8 mouse cellular contexts compared by ENCODE assay signal in genomic region chr11:93886411-93887079, GRCm38 (mm10). TPM values are rescaled to one million over a fixed set of nuclear protein-coding genes. Genes with fewer than 3 reads are reported as not detected.
DNase-seq lines count a peak whose midpoint lies in the region; ATAC-seq and TF ChIP-seq lines count a peak whose summit lies in the region.

No protein-coding gene starts in this region.

- under 1% methylated on average over 27 of the region's 34 CpGs for whole genome bisulfite sequencing in hindbrain, embryonic 14.5 days
- WGBS in liver, embryonic 11.5 days: under 1% methylated on average over 31 of the region's 34 CpGs

- H3K36me3 ChIP-seq in erythroblast, embryonic 14.5 days (ENCODE audit: control insufficient read depth): peaks cover 19% of the 10 kb centered on the region
- peaks cover 7% of the 10 kb centered on the region for H3K36me3 ChIP-seq in hindbrain, embryonic 14.5 days (replicated peaks; ENCODE audit: control insufficient read depth, insufficient read depth)
- H3K36me3 ChIP-seq in liver, embryonic 11.5 days (ENCODE audit: control insufficient read depth, insufficient read depth, low read length): peaks cover under 1% of the 10 kb centered on the region; the same call in 1 of the 2 replicates
- peaks cover 14% of the 10 kb centered on the region for H3K36me3 ChIP-seq in myocyte (ENCODE audit: control insufficient read depth, insufficient read depth)
- peaks cover 2% of the 10 kb centered on the region for H3K36me3 ChIP-seq in testis, adult 2 months (ENCODE audit: control insufficient read depth, insufficient read depth, low read length)

- H3K4me3 ChIP-seq in layer of hippocampus, adult 2 months: peak overlapping the region; percentile 91
- peak overlapping the region; percentile 95 for H3K4me3 ChIP-seq in erythroblast, embryonic 14.5 days (replicated peaks)
- H3K4me3 ChIP-seq in hindbrain, embryonic 14.5 days (replicated peaks; ENCODE audit: low read length): peak overlapping the region; percentile 98
- peak overlapping the region; percentile 83 for H3K4me3 ChIP-seq in liver, embryonic 11.5 days (ENCODE audit: low read depth, low read length)
- peak overlapping the region; percentile 79 for H3K4me3 ChIP-seq in myocyte
- peak overlapping the region; percentile 99 for H3K4me3 ChIP-seq in testis, adult 2 months (ENCODE audit: control insufficient read depth, low read depth, low read length)

- peak overlapping the region; percentile 90 for H3K4me2 ChIP-seq in hindbrain, embryonic 14.5 days (replicated peaks)
- peak overlapping the region; percentile 76 for H3K4me2 ChIP-seq in liver, embryonic 11.5 days
- peak overlapping the region; percentile 80 for H3K4me2 ChIP-seq in myocyte (ENCODE audit: low read depth)

- peak overlapping the region; percentile 87 for H3K9ac ChIP-seq in hindbrain, embryonic 14.5 days
- H3K9ac ChIP-seq in liver, embryonic 11.5 days (ENCODE audit: low read depth, low read length): peak overlapping the region; percentile 81

- H3K27me3 ChIP-seq in erythroblast, embryonic 14.5 days (ENCODE audit: control insufficient read depth): no peaks in the 10 kb centered on the region
- no peaks in the 10 kb centered on the region for H3K27me3 ChIP-seq in hindbrain, embryonic 14.5 days (ENCODE audit: control insufficient read depth, insufficient read depth, low read length)
- H3K27me3 ChIP-seq in liver, embryonic 11.5 days (replicated peaks; ENCODE audit: control insufficient read depth, insufficient read depth, low read length): no peaks in the 10 kb centered on the region
- no peaks in the 10 kb centered on the region for H3K27me3 ChIP-seq in myocyte (ENCODE audit: control insufficient read depth, insufficient read depth, insufficient read length)
- no peaks in the 10 kb centered on the region for H3K27me3 ChIP-seq in testis, adult 2 months (ENCODE audit: control insufficient read depth, insufficient read depth, low read length)

- peaks cover 40% of the 10 kb centered on the region for H3K4me1 ChIP-seq in erythroblast, embryonic 14.5 days (ENCODE audit: control insufficient read depth)
- peaks cover 39% of the 10 kb centered on the region for H3K4me1 ChIP-seq in hindbrain, embryonic 14.5 days (replicated peaks; ENCODE audit: control insufficient read depth, insufficient read depth, low read length)
- H3K4me1 ChIP-seq in liver, embryonic 11.5 days (replicated peaks; ENCODE audit: control insufficient read depth, insufficient read depth, low read length): peaks cover 20% of the 10 kb centered on the region
- peaks cover 3% of the 10 kb centered on the region for H3K4me1 ChIP-seq in testis, adult 2 months (ENCODE audit: control insufficient read depth, insufficient read depth, low read length)

- TF ChIP-seq CTCF in layer of hippocampus, adult 2 months (conservative IDR thresholded peaks at IDR 0.05): peak; percentile 10; the same call in 1 of the 2 replicates
- no peak; the same call in 1 of the 2 replicates for TF ChIP-seq CTCF in testis, adult 2 months (IDR thresholded peaks at IDR 0.05; ENCODE audit: control insufficient read depth, insufficient read depth, insufficient replicate concordance, low read depth, low read length)

- ATAC-seq in hindbrain, embryonic 14.5 days (ENCODE audit: low FRiP score): no peak
- peak; percentile 0; the same call in 1 of the 2 replicates for ATAC-seq in liver, embryonic 11.5 days (replicated peaks; ENCODE audit: low FRiP score)

- peak in 1 of 2 experiments; percentile 14 for DNase-seq in layer of hippocampus, adult 2 months (ENCODE audit: low spot score in 2 of 2)
- no peak for DNase-seq in layer of hippocampus, adult 9-10 months (ENCODE audit: low spot score)
- DNase-seq in adrenal gland, postnatal 36 days: peak; percentile 8 to 51
- peak; percentile 37 for DNase-seq in hindbrain, embryonic 14.5 days (ENCODE audit: low spot score)
- DNase-seq in liver, embryonic 11.5 days (ENCODE audit: low spot score): peak; percentile 68

- H3K9me3 ChIP-seq in erythroblast, embryonic 14.5 days (ENCODE audit: control insufficient read depth, low read length): no peaks in the 10 kb centered on the region
- no peaks in the 10 kb centered on the region for H3K9me3 ChIP-seq in hindbrain, embryonic 14.5 days (ENCODE audit: control insufficient read depth, low read length)
- no peaks in the 10 kb centered on the region for H3K9me3 ChIP-seq in liver, embryonic 11.5 days (ENCODE audit: control insufficient read depth, low read length)

- H3ac ChIP-seq in myocyte (ENCODE audit: control insufficient read depth, insufficient read length): peak overlapping the region; percentile 87

- peaks cover 60% of the 10 kb centered on the region for H3K79me2 ChIP-seq in myocyte (ENCODE audit: control insufficient read depth, insufficient read depth)

- TF ChIP-seq POLR2A in myocyte (IDR thresholded peaks at IDR 0.05; ENCODE audit: insufficient read length, low read depth): no peak
- TF ChIP-seq POLR2A in testis, adult 2 months (IDR thresholded peaks at IDR 0.05; ENCODE audit: control insufficient read depth, low read depth, low read length): no peak; the same call in 1 of the 2 replicates

- peak overlapping the region; percentile 100 for H3K27ac ChIP-seq in layer of hippocampus, adult 2 months
- H3K27ac ChIP-seq in hindbrain, embryonic 14.5 days: peak overlapping the region; percentile 86
- H3K27ac ChIP-seq in liver, embryonic 11.5 days (ENCODE audit: low read depth, low read length): peak overlapping the region; percentile 94
- peak overlapping the region; percentile 85 for H3K27ac ChIP-seq in testis, adult 2 months (ENCODE audit: control insufficient read depth, insufficient read depth, low read depth, low read length)

TF ChIP-seq in myocyte, 11 proteins besides CTCF, POLR2A, EP300 and RAD21:
- TF ChIP-seq MYOG (IDR thresholded peaks at IDR 0.05; ENCODE audit: control insufficient read depth in 1 of 3, insufficient read depth in 1 of 3, insufficient read length in 2 of 3, low read depth in 2 of 3): no peak
- TF ChIP-seq REST (IDR thresholded peaks at IDR 0.05; ENCODE audit: insufficient read depth, insufficient read length): no peak
- TF ChIP-seq TCF3 (IDR thresholded peaks at IDR 0.05; ENCODE audit: insufficient read length, low read depth): no peak
- TF ChIP-seq MAX (IDR thresholded peaks at IDR 0.05; ENCODE audit: low read depth): no peak
- TF ChIP-seq CEBPB (IDR thresholded peaks at IDR 0.05; ENCODE audit: insufficient read depth, poor library complexity, severe bottlenecking): no peak
- TF ChIP-seq MYOD1 (IDR thresholded peaks at IDR 0.05; ENCODE audit: control insufficient read depth in 1 of 3, insufficient read length in 2 of 3, low read depth in 2 of 3): no peak
- TF ChIP-seq TCF12 (IDR thresholded peaks at IDR 0.05; ENCODE audit: insufficient read depth, poor library complexity, severe bottlenecking): no peak
- TF ChIP-seq POLR2AphosphoS2 (IDR thresholded peaks at IDR 0.05; ENCODE audit: insufficient read length, low read depth): no peak
- no peak for TF ChIP-seq E2F4 (IDR thresholded peaks at IDR 0.05; ENCODE audit: insufficient read depth)
- no peak for TF ChIP-seq USF1 (IDR thresholded peaks at IDR 0.05; ENCODE audit: low read depth)
- TF ChIP-seq SRF (IDR thresholded peaks at IDR 0.05; ENCODE audit: control insufficient read depth, insufficient read length, low read depth): no peak

RNA-seq across cellular contexts. Expression of gene Mbtd1, which starts 0.9 kb away (rescaled TPM):
- total RNA-seq in layer of hippocampus, adult 2 months (2021): 10 to 100 TPM; 35.4 to 42.8 TPM
- total RNA-seq in adrenal gland, postnatal 36 days (2021): 10 to 100 TPM; 24.6 to 32.5 TPM
- polyA plus RNA-seq in erythroblast, embryonic 14.5 days (2012): 0.09 and 0.13 TPM in 2 replicates
- 16.9 and 19.5 TPM in 2 replicates for polyA plus RNA-seq in hindbrain, embryonic 14.5 days (2014; fragmentation: Nextera tagmentation; extraction: Ambion mirVana)
- polyA plus RNA-seq in liver, embryonic 11.5 days (2014; fragmentation: Nextera tagmentation; extraction: Ambion mirVana): 17.4 and 19.3 TPM in 2 replicates
- 4.2 TPM for polyA plus RNA-seq in myocyte (2012; fragmentation: generic; extraction: Trizol)
- polyA plus RNA-seq in testis, adult 2 months (2012; rRNA removed): 15.9 and 20.4 TPM in 2 replicates

RNA-seq across cellular contexts. Expression of gene Utp18, which starts 1.0 kb away (rescaled TPM):
- 10 to 100 TPM; 23.8 to 24.2 TPM for total RNA-seq in layer of hippocampus, adult 2 months (2021)
- 10 to 100 TPM; 24.3 to 25.5 TPM for total RNA-seq in adrenal gland, postnatal 36 days (2021)
- polyA plus RNA-seq in erythroblast, embryonic 14.5 days (2012): 1.0 and 1.2 TPM in 2 replicates
- polyA plus RNA-seq in hindbrain, embryonic 14.5 days (2014; fragmentation: Nextera tagmentation; extraction: Ambion mirVana): 35.4 and 35.7 TPM in 2 replicates
- 42.7 and 46.7 TPM in 2 replicates for polyA plus RNA-seq in liver, embryonic 11.5 days (2014; fragmentation: Nextera tagmentation; extraction: Ambion mirVana)
- polyA plus RNA-seq in myocyte (2012; fragmentation: generic; extraction: Trizol): 16.3 TPM
- 8.9 and 12.8 TPM in 2 replicates for polyA plus RNA-seq in testis, adult 2 months (2012; rRNA removed)
